Mouse (Mus musculus) hindbrain, embryonic 16.5 days (tissue): ENCODE results near the gene Olfr547. TPM values are rescaled to one million over a fixed set of nuclear protein-coding genes. Genes with fewer than 3 reads are reported as not detected.

ENCODE experiments used
- ATAC-seq: fragments of 200-750 bp; cut with Nextera tagmentation; 2 replicates; pipeline ENCODE4 v1.8.0; 2017; ENCODE audit warnings: moderate TSS enrichment, moderate library complexity
- H3K27ac ChIP-seq: fragments of 300-500 bp; sonication (generic); 2 replicates; pipeline ENCODE4 v1.5.1; 2014; ENCODE audit warnings: low read depth, mild to moderate bottlenecking, control low read depth, low read length, moderate library complexity
- H3K27me3 ChIP-seq: fragments of 300-500 bp; sonication (generic); replicated peaks from 2 replicates; pipeline ENCODE4 v1.6.1; 2014; ENCODE audit warnings: low read length; ENCODE audit not compliant: control insufficient read depth, insufficient read depth
- H3K36me3 ChIP-seq: fragments of 300-500 bp; sonication (generic); 2 replicates; pipeline ENCODE4 v1.6.1; 2014; ENCODE audit warnings: mild to moderate bottlenecking, low read length, moderate library complexity, mixed read lengths; ENCODE audit not compliant: control insufficient read depth, insufficient read depth
- H3K4me1 ChIP-seq: fragments of 300-500 bp; sonication (generic); 2 replicates; pipeline ENCODE4 v1.6.1; 2014; ENCODE audit warnings: low read depth, low read length; ENCODE audit not compliant: control insufficient read depth, insufficient read depth
- H3K4me2 ChIP-seq: fragments of 300-500 bp; sonication (generic); 2 replicates; pipeline ENCODE4 v1.6.1; 2014; ENCODE audit warnings: mild to moderate bottlenecking, low read length, control low read depth, moderate library complexity
- H3K4me3 ChIP-seq: fragments of 300-500 bp; sonication (generic); 2 replicates; pipeline ENCODE4 v1.5.1; 2014; ENCODE audit warnings: mild to moderate bottlenecking, low read length, control low read depth, moderate library complexity
- H3K9ac ChIP-seq: fragments of 300-500 bp; sonication (generic); 2 replicates; pipeline ENCODE4 v1.6.1; 2014; ENCODE audit warnings: low read depth, mild to moderate bottlenecking, control low read depth, low read length, moderate library complexity
- H3K9me3 ChIP-seq: fragments of 300-500 bp; sonication (generic); 2 replicates; pipeline ENCODE4 v1.6.1; 2014; ENCODE audit warnings: mild to moderate bottlenecking, low read length, moderate library complexity; ENCODE audit not compliant: control insufficient read depth
- WGBS: fragments of 180-500 bp; shearing (Covaris S2); extraction: QIAGEN DNeasy Blood & Tissue Kit; methylation state at CpG from one replicate; pipeline ENCODE4 v1.1.7; 2014; 5-methylcytosine and 5-hydroxymethylcytosine counted together
- polyA plus RNA-seq: library from polyadenylated mRNA; unstranded; fragments of >200 nt; fragmentation: Nextera tagmentation; extraction: Ambion mirVana; gene quantifications from 2 replicates; pipeline ENCODE4 v1.2.1, GENCODE M21; 2015

Olfr547 gene
- polyA plus RNA-seq, 1 experiment from 2014 or later, result not detected

- Histone ChIP-seq H3K27me3 (0 out of 2 replicates have a peak, but pooled peaks cover 3% of the 10 kb centered on the region), H3K36me3 (no peaks in the 10 kb centered on the region), H3K4me3 (no peak overlapping the region), H3K27ac (no peak overlapping the region), H3K9me3 (no peaks in the 10 kb centered on the region), H3K4me2 (no peak overlapping the region), H3K4me1 (0 out of 2 replicates have a peak, but pooled peaks cover 2% of the 10 kb centered on the region), H3K9ac (no peak overlapping the region)
- 71% methylated on average over 7 of the region's 7 CpGs for WGBS
- no peak for ATAC-seq
Measured at GRCm38 (mm10) chr7:102509726-102510125, 24.8 kb upstream of the Olfr547 start.

- no peaks in the 10 kb centered on the region for H3K9me3 ChIP-seq
Measured at GRCm38 (mm10) chr7:102511927-102512326, 22.6 kb upstream of the Olfr547 start.

GRCm38 (mm10) chr7:102512814-102513435 lies 21.6 kb upstream of the Olfr547 start:
- peak; percentile 98 for ATAC-seq
- Histone ChIP-seq H3K27me3 (0 out of 2 replicates have a peak, but pooled peaks cover 3% of the 10 kb centered on the region), H3K9me3 (no peaks in the 10 kb centered on the region), H3K36me3 (no peaks in the 10 kb centered on the region), H3K4me3 (peak overlapping the region; percentile 49), H3K4me2 (peak overlapping the region; percentile 91), H3K9ac (peak overlapping the region; percentile 86), H3K4me1 (peaks cover 9% of the 10 kb centered on the region), H3K27ac (peak overlapping the region; percentile 46; the same call in 1 of the 2 replicates)
- under 1% methylated on average over 54 of the region's 54 CpGs for WGBS

More at GRCm38 (mm10) chr7:102511927-102512326, 22.6 kb upstream of the Olfr547 start:
- Histone ChIP-seq H3K27ac (no peak overlapping the region), H3K4me3 (no peak overlapping the region), H3K36me3 (no peaks in the 10 kb centered on the region), H3K4me1 (peaks cover 9% of the 10 kb centered on the region), H3K4me2 (no peak overlapping the region), H3K27me3 (0 out of 2 replicates have a peak, but pooled peaks cover 3% of the 10 kb centered on the region), H3K9ac (no peak overlapping the region)
- WGBS, result 94% methylated on average over 10 of the region's 10 CpGs
- ATAC-seq, result no peak

- ATAC-seq, result no peak
- Histone ChIP-seq H3K4me2 (no peak overlapping the region), H3K36me3 (no peaks in the 10 kb centered on the region), H3K4me3 (no peak overlapping the region), H3K9me3 (no peaks in the 10 kb centered on the region), H3K27ac (no peak overlapping the region), H3K27me3 (0 out of 2 replicates have a peak, but pooled peaks cover 3% of the 10 kb centered on the region), H3K4me1 (peaks cover 9% of the 10 kb centered on the region), H3K9ac (no peak overlapping the region)
- 79% methylated on average over 4 of the region's 4 CpGs for WGBS
Measured at GRCm38 (mm10) chr7:102514144-102514543, 20.4 kb upstream of the Olfr547 start.

GRCm38 (mm10) chr7:102516261-102517050 lies 18.1 kb upstream of the Olfr547 start:
- Histone ChIP-seq H3K9ac (no peak overlapping the region), H3K9me3 (no peaks in the 10 kb centered on the region), H3K4me1 (peaks cover 9% of the 10 kb centered on the region), H3K27ac (no peak overlapping the region), H3K4me3 (no peak overlapping the region), H3K27me3 (0 out of 2 replicates have a peak, but pooled peaks cover 3% of the 10 kb centered on the region), H3K4me2 (no peak overlapping the region), H3K36me3 (no peaks in the 10 kb centered on the region)
- ATAC-seq, result no peak
- WGBS, result 54% methylated on average over 10 of the region's 10 CpGs

GRCm38 (mm10) chr7:102517051-102517335 lies 17.6 kb upstream of the Olfr547 start:
- 58% methylated on average over 2 of the region's 2 CpGs for WGBS
- peak; percentile 12; the same call in 1 of the 2 replicates for ATAC-seq
- Histone ChIP-seq H3K36me3 (no peaks in the 10 kb centered on the region), H3K4me1 (peaks cover 9% of the 10 kb centered on the region), H3K4me2 (no peak overlapping the region), H3K9me3 (no peaks in the 10 kb centered on the region), H3K27me3 (0 out of 2 replicates have a peak, but pooled peaks cover 3% of the 10 kb centered on the region), H3K4me3 (no peak overlapping the region), H3K27ac (no peak overlapping the region), H3K9ac (no peak overlapping the region)

- Histone ChIP-seq H3K36me3 (no peaks in the 10 kb centered on the region), H3K4me3 (no peak overlapping the region), H3K27me3 (no peaks in the 10 kb centered on the region), H3K27ac (no peak overlapping the region), H3K9me3 (no peaks in the 10 kb centered on the region), H3K4me2 (no peak overlapping the region), H3K4me1 (no peaks in the 10 kb centered on the region), H3K9ac (no peak overlapping the region)
- no peak for ATAC-seq
- 88% methylated on average over 1 of the region's 1 CpGs for WGBS
Measured at GRCm38 (mm10) chr7:102529052-102529451, 5.5 kb upstream of the Olfr547 start.

- no peaks in the 10 kb centered on the region for H3K36me3 ChIP-seq
- no peak for ATAC-seq
- H3K4me2 ChIP-seq, result no peak within 1 kb of the TSS
- H3K4me3 ChIP-seq, result no peak within 1 kb of the TSS
- H3K4me1 ChIP-seq, result no peaks in the 10 kb centered on the region
- 87% methylated on average over 2 of the region's 2 CpGs for WGBS
- no peaks in the 10 kb centered on the region for H3K9me3 ChIP-seq
- H3K27ac ChIP-seq, result no peak within 1 kb of the TSS
- no peaks in the 10 kb centered on the region for H3K27me3 ChIP-seq
- no peak within 1 kb of the TSS for H3K9ac ChIP-seq
Measured at GRCm38 (mm10) chr7:102540596-102540995, 6.0 kb downstream of the Olfr547 start, which contains the start of gene Olfr548-ps1. Gene Olfr548-ps1, plus strand, starts transcription at chr7:102540896.

- no peak overlapping the region for H3K4me2 ChIP-seq
- H3K27me3 ChIP-seq, result no peaks in the 10 kb centered on the region
- H3K9ac ChIP-seq, result no peak overlapping the region
- H3K4me3 ChIP-seq, result no peak overlapping the region
- no peaks in the 10 kb centered on the region for H3K9me3 ChIP-seq
- no peak for ATAC-seq
- 59% methylated on average over 3 of the region's 3 CpGs for WGBS
- no peak overlapping the region for H3K27ac ChIP-seq
- no peaks in the 10 kb centered on the region for H3K4me1 ChIP-seq
- no peaks in the 10 kb centered on the region for H3K36me3 ChIP-seq
Measured at GRCm38 (mm10) chr7:102541251-102541650, 6.7 kb downstream of the Olfr547 start.
